Mouse (Mus musculus) small intestine, adult 2 months (tissue): ENCODE data around the gene Ccdc124.

Experiments used
- CTCF ChIP-seq: fragments of 200-500 bp; IDR thresholded peaks from 2 replicates; pipeline ENCODE4 v1.5.1; 2012; ENCODE audit warnings: low read depth, mild to moderate bottlenecking, control low read depth, inconsistent platforms, low read length, moderate library complexity, mixed read lengths; ENCODE audit not compliant: insufficient replicate concordance, insufficient read length; ENCODE audit errors: extremely low read depth
- POLR2A ChIP-seq: fragments of 200-500 bp; IDR thresholded peaks from 2 replicates; pipeline ENCODE4 v1.6.1; 2012; ENCODE audit warnings: low read depth, mild to moderate bottlenecking, control low read depth, inconsistent platforms, low read length, moderate library complexity

GRCm38 (mm10) chr8:70893656-70894384 is 20.1 kb upstream of the Ccdc124 start:
- TF ChIP-seq CTCF (peak; percentile 64; the same call in 1 of the 2 replicates), POLR2A (no peak)
